In genomic region chr2:137704948-137705723, GRCm38 (mm10) we compare ENCODE assay signal across 10 mouse cellular contexts.
DNase-seq lines count a peak whose midpoint lies in the region; ATAC-seq lines count a peak whose summit lies in the region.
"Had no signal": no experiment of that assay in that cellular context is flagged by ENCODE, and none has a peak within 500 bp of the region (broad histone marks: within the 10 kb centered on the region; RNA-seq: fewer than 3 reads in every experiment).

No protein-coding gene starts in this region.

- H3K27me3 ChIP-seq in forebrain, embryonic 16.5 days (replicated peaks; ENCODE audit: control insufficient read depth, insufficient read depth, low read length), result peaks cover 24% of the 10 kb centered on the region
- peaks cover 4% of the 10 kb centered on the region; the same call in 1 of the 2 replicates for H3K27me3 ChIP-seq in midbrain, embryonic 14.5 days (ENCODE audit: control insufficient read depth, insufficient read depth, low read length)

- DNase-seq in layer of hippocampus, postnatal 14 days (ENCODE audit: low spot score in 2 of 2), result peak; percentile 11 to 20
- no peak for DNase-seq in layer of hippocampus, postnatal 36 days
- DNase-seq in midbrain, embryonic 14.5 days, result peak; percentile 31
- DNase-seq in MN1 (ENCODE audit: low spot score), result no peak
- no peak for DNase-seq in left cerebral cortex, postnatal 14 days (ENCODE audit: low spot score in 2 of 2)
- DNase-seq: gastrocnemius, postnatal 14 days had no signal

- no peaks in the 10 kb centered on the region for H3K9me3 ChIP-seq in forebrain, embryonic 16.5 days (ENCODE audit: control insufficient read depth, low read length)
- no peaks in the 10 kb centered on the region for H3K9me3 ChIP-seq in midbrain, embryonic 14.5 days (ENCODE audit: control insufficient read depth, low read length)

- ATAC-seq in forebrain, embryonic 16.5 days, result peak; percentile 81
- peak; percentile 55; the same call in 1 of the 2 replicates for ATAC-seq in midbrain, embryonic 14.5 days (ENCODE audit: low FRiP score, low TSS enrichment)
- no peak for ATAC-seq in frontal cortex, adult (ENCODE audit: low TSS enrichment)

- WGBS in forebrain, embryonic 16.5 days, result 9% methylated on average over 12 of the region's 12 CpGs
- 15% methylated on average over 12 of the region's 12 CpGs for WGBS in midbrain, embryonic 14.5 days

- no peak overlapping the region for H3K9ac ChIP-seq in forebrain, embryonic 16.5 days (replicated peaks; ENCODE audit: low read depth, low read length)
- H3K9ac ChIP-seq in midbrain, embryonic 14.5 days (replicated peaks; ENCODE audit: low read length), result no peak overlapping the region

- H3K27ac ChIP-seq in forebrain, embryonic 16.5 days (ENCODE audit: low read length), result no peak overlapping the region
- H3K27ac ChIP-seq in midbrain, embryonic 14.5 days (replicated peaks; ENCODE audit: low read depth, low read length), result no peak overlapping the region
- H3K27ac ChIP-seq: macrophage had no signal

- no peak overlapping the region for H3K4me3 ChIP-seq in forebrain, embryonic 16.5 days (replicated peaks; ENCODE audit: low read length)
- no peak overlapping the region for H3K4me3 ChIP-seq in midbrain, embryonic 14.5 days (replicated peaks; ENCODE audit: low read depth, low read length)

- peaks cover 27% of the 10 kb centered on the region for H3K4me1 ChIP-seq in forebrain, embryonic 16.5 days (replicated peaks; ENCODE audit: control insufficient read depth, insufficient read depth, low read length)
- H3K4me1 ChIP-seq in midbrain, embryonic 14.5 days (ENCODE audit: control insufficient read depth, insufficient read depth, low read length), result peaks cover 24% of the 10 kb centered on the region

- peak overlapping the region; percentile 48; the same call in 1 of the 2 replicates for H3K4me2 ChIP-seq in forebrain, embryonic 16.5 days (ENCODE audit: low read length)
- peak overlapping the region; percentile 41 for H3K4me2 ChIP-seq in midbrain, embryonic 14.5 days (ENCODE audit: low read length)
- H3K4me2 ChIP-seq: liver, embryonic 11.5 days had no signal

- H3K36me3 ChIP-seq in forebrain, embryonic 16.5 days (ENCODE audit: control insufficient read depth, insufficient read depth), result no peaks in the 10 kb centered on the region
- no peaks in the 10 kb centered on the region for H3K36me3 ChIP-seq in midbrain, embryonic 14.5 days (ENCODE audit: control insufficient read depth, insufficient read depth, low read length)

- intact Hi-C loops in left cerebral cortex, postnatal 14 days (cut with DNase I), result no loop called here

Comparison
In these comparisons a context has a peak if more than half of its experiments do, and no peak if none do; other contexts are left out.
1. DNase-seq: peak in layer of hippocampus, postnatal 14 days (2 of 2) and midbrain, embryonic 14.5 days (single experiment); none in layer of hippocampus, postnatal 36 days (0 of 2), MN1 (single experiment) and left cerebral cortex, postnatal 14 days (0 of 2).